10 mouse cellular contexts compared by ENCODE assay signal in the genomic region with DNA sequence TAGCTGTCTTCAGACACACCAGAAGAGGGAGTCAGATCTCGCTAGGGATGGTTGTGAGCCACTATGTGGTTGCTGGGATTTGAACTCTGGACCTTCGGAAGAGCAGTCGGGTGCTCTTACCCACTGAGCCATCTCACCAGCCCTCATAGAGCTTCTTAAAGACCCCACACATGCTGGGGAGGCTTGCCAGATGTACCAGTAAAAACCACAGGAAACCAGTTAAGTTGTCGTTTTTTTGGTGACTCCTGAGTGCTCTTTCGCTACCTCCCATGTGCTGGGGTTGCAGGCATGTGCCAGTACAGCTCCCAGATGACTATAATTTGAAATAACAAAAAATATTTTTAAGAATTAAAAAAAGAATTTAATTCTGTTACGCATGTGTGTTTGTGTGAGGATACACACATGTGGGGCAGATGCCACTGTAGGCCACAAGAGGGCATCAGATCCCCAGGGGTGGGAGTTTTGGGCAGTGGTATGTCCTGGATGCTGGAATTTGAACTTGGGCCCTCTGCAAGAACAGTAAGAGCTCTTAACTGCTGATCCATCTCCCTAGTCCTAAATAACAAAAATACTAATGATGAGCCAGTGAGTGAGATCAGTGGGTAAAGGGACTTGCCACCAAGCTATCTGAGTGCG. TPM values are rescaled to one million over a fixed set of nuclear protein-coding genes. Genes with fewer than 3 reads are reported as not detected.
DNase-seq lines count a peak whose midpoint lies in the region; ATAC-seq and TF ChIP-seq lines count a peak whose summit lies in the region.
"Had no signal": no experiment of that assay in that cellular context is flagged by ENCODE, and none has a peak within 500 bp of the region (broad histone marks: within the 10 kb centered on the region; RNA-seq: fewer than 3 reads in every experiment).

No protein-coding gene starts in this region.

- peak; percentile 27 to 30 for DNase-seq in B cell, adult 2 months
- peak; percentile 12 for DNase-seq in Muller cell, postnatal 12 days (ENCODE audit: inconsistent ontology term)
- DNase-seq in kidney, postnatal 36 days: peak; percentile 46 to 76
- DNase-seq in right cerebral cortex, adult 18-20 months: no peak
- no peak for DNase-seq in retina, embryonic 14.5 days (ENCODE audit: low spot score)
- DNase-seq in layer of hippocampus, adult 9-10 months (ENCODE audit: low spot score): no peak
- DNase-seq: liver, embryonic 13.5 days; thymus, adult 18-20 months had no signal

- no peaks in the 10 kb centered on the region for H3K36me3 ChIP-seq in intestine, postnatal 0 days (ENCODE audit: control insufficient read depth, insufficient read depth)
- no peaks in the 10 kb centered on the region for H3K36me3 ChIP-seq in intestine, embryonic 16.5 days (ENCODE audit: control insufficient read depth, insufficient read depth, low read length)
- H3K36me3 ChIP-seq: liver, embryonic 13.5 days had no signal

- no peak overlapping the region for H3K4me2 ChIP-seq in intestine, postnatal 0 days (replicated peaks; ENCODE audit: low read depth)
- H3K4me2 ChIP-seq in intestine, embryonic 16.5 days (ENCODE audit: low read depth, low read length): no peak overlapping the region
- H3K4me2 ChIP-seq: liver, embryonic 13.5 days had no signal

- ATAC-seq in intestine, postnatal 0 days: no peak
- no peak for ATAC-seq in intestine, embryonic 16.5 days

- no peak overlapping the region for H3K4me3 ChIP-seq in intestine, postnatal 0 days (ENCODE audit: low read depth, low read length)
- no peak overlapping the region for H3K4me3 ChIP-seq in intestine, embryonic 16.5 days (ENCODE audit: low read length)
- H3K4me3 ChIP-seq: liver, embryonic 13.5 days had no signal

- WGBS in intestine, postnatal 0 days: 85% methylated on average over 7 of the region's 7 CpGs
- WGBS in intestine, embryonic 16.5 days: 84% methylated on average over 7 of the region's 7 CpGs

- H3K27ac ChIP-seq in intestine, postnatal 0 days (ENCODE audit: low read depth, low read length): no peak overlapping the region
- H3K27ac ChIP-seq in intestine, embryonic 16.5 days (ENCODE audit: low read length): no peak overlapping the region
- H3K27ac ChIP-seq: liver, embryonic 13.5 days had no signal

- H3K9ac ChIP-seq in intestine, postnatal 0 days (ENCODE audit: low read depth, low read length): no peak overlapping the region
- H3K9ac ChIP-seq in intestine, embryonic 16.5 days (ENCODE audit: low read depth, low read length): no peak overlapping the region
- H3K9ac ChIP-seq: liver, embryonic 13.5 days had no signal

- no peaks in the 10 kb centered on the region for H3K27me3 ChIP-seq in intestine, postnatal 0 days (replicated peaks; ENCODE audit: control insufficient read depth, insufficient read depth, low read length)
- H3K27me3 ChIP-seq in intestine, embryonic 16.5 days (replicated peaks; ENCODE audit: control insufficient read depth, insufficient read depth, low read length): no peaks in the 10 kb centered on the region
- H3K27me3 ChIP-seq: liver, embryonic 13.5 days had no signal

- no peaks in the 10 kb centered on the region for H3K9me3 ChIP-seq in intestine, postnatal 0 days (ENCODE audit: control insufficient read depth)
- H3K9me3 ChIP-seq in intestine, embryonic 16.5 days (ENCODE audit: control insufficient read depth, low read length): no peaks in the 10 kb centered on the region
- H3K9me3 ChIP-seq: liver, embryonic 13.5 days had no signal

- TF ChIP-seq CTCF in intestine, postnatal 0 days (IDR thresholded peaks at IDR 0.05; ENCODE audit: low read depth): peak; percentile 81

- H3K4me1 ChIP-seq in intestine, postnatal 0 days (replicated peaks; ENCODE audit: control insufficient read depth, insufficient read depth, low read length): no peaks in the 10 kb centered on the region
- no peaks in the 10 kb centered on the region; the same call in 1 of the 2 replicates for H3K4me1 ChIP-seq in intestine, embryonic 16.5 days (ENCODE audit: control insufficient read depth, insufficient read depth, low read length)
- H3K4me1 ChIP-seq: liver, embryonic 13.5 days had no signal

RNA-seq across cellular contexts. Expression of gene Pla2g3, which starts 13.5 kb away (rescaled TPM):
- 0.17 and 0.30 TPM in 2 replicates for polyA plus RNA-seq in intestine, postnatal 0 days (2015; fragmentation: Nextera tagmentation; extraction: Ambion mirVana)
- polyA plus RNA-seq in intestine, embryonic 16.5 days (2015; fragmentation: Nextera tagmentation; extraction: Ambion mirVana): 0.33 and 0.43 TPM in 2 replicates

RNA-seq across cellular contexts. Expression of gene Rnf185, which starts 22.4 kb away (rescaled TPM):
- 31.1 and 32.0 TPM in 2 replicates for polyA plus RNA-seq in intestine, postnatal 0 days (2015; fragmentation: Nextera tagmentation; extraction: Ambion mirVana)
- polyA plus RNA-seq in intestine, embryonic 16.5 days (2015; fragmentation: Nextera tagmentation; extraction: Ambion mirVana): 34.1 and 36.1 TPM in 2 replicates

RNA-seq across cellular contexts. Expression of gene Inpp5j, which starts 30.0 kb away (rescaled TPM):
- 6.8 and 6.9 TPM in 2 replicates for polyA plus RNA-seq in intestine, postnatal 0 days (2015; fragmentation: Nextera tagmentation; extraction: Ambion mirVana)
- polyA plus RNA-seq in intestine, embryonic 16.5 days (2015; fragmentation: Nextera tagmentation; extraction: Ambion mirVana): 5.6 and 5.9 TPM in 2 replicates

RNA-seq across cellular contexts. Expression of gene Selenom, which starts 39.9 kb away (rescaled TPM):
- 283 and 284 TPM in 2 replicates for polyA plus RNA-seq in intestine, postnatal 0 days (2015; fragmentation: Nextera tagmentation; extraction: Ambion mirVana)
- 182 and 185 TPM in 2 replicates for polyA plus RNA-seq in intestine, embryonic 16.5 days (2015; fragmentation: Nextera tagmentation; extraction: Ambion mirVana)

Comparison
In these comparisons a context has a peak if more than half of its experiments do, and no peak if none do; other contexts are left out.
1. DNase-seq: peak in B cell, adult 2 months (2 of 2), Muller cell, postnatal 12 days (single experiment) and kidney, postnatal 36 days (2 of 2); none in right cerebral cortex, adult 18-20 months (single experiment), retina, embryonic 14.5 days (single experiment) and layer of hippocampus, adult 9-10 months (single experiment).